Mouse (Mus musculus) 3T3-L1 (cell line): ENCODE data around the gene Ugcg.
A peak's percentile ranks its signal among the peaks of the same experiment; 100 is the strongest.

Experiments
- DNase-seq: peaks from one replicate; pipeline ENCODE4 v3.0.0-alpha.2; 2015; ENCODE audit warnings: low read depth, low spot score

Gene Ugcg

DNA sequence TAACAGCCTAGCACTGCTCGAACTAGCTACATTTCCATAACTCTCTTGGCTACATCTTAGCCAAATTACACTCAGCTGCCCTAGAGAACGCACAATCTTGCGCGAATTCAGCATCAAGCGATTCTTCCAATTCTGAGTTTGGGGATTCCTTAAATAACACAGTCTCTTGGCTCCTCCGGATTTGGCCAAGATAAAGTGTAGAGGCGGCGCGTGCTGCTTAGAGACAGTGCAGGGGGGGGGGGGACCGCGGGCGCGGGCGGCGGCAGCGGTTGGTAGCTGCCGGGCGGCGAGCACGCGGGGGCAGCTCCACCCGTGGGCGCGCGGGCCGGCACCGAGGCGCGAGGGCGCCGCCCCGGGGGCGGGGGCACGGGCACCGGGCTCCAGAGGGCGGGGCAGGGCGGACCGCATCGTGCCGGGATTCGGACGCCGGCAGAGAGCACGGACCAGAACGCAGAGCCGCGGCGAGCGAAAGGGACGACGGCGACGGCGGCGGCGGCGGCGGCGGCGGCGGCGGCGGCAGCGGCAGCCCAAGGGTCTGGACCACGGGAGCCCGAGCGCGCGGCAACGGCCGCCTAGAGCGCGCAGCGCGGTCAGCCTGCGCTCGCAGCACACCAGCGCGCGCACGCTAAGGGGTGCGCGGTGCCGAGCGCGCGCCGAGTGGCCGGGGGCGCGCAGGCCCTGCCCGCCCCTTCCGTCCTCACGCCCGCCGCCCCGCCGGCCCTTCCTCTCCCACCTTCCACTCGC lies at the start of gene Ugcg:
Ugcg (plus strand) TSS at position 456 of the 744 bp plus-strand sequence.
- peak; percentile 62 for DNase-seq

DNA sequence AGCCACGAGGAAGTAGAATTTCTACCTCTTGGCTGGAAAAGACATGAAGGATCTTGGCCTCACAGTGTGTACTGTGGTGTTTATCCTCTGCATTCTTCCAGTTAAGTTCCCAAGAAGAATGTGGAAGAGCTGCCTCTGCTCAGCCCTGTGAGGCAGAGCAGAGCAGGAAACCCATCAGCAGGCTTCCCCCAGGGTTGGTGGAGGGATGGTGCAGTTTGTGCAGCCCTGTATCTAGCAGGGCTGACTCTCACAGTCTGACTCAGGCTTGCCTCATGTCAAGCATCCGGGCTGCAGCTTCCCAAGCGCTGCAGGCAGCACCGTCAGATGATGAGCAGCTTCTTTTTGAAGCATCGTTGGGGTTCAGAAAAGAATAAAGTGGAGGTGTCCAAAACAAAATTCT lies 40.0 kb upstream of the Ugcg start:
- DNase-seq = peak; percentile 34

DNA sequence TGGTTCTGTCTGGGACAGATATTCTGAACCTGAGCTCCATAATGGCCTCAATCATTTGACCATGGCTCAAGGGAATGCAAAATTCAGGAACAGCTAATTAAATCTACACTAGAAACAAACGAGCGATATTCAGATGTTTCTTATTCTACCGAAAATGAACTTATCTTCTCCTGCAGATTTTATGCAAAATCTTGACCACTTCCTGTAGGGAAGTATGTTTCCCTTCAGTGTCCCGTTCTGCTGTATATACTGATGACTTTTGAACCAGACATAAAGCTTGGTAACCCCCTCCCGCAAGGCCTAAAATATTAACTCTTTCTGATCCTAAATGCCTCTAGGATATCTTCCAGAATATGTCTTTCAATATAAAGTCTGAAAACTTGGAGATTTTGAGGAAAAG lies 38.1 kb upstream of the Ugcg start:
- DNase-seq = no peak

GRCm38 (mm10) chr4:59151953-59152352 lies 37.1 kb upstream of the Ugcg start:
- no peak for DNase-seq

- DNase-seq = no peak
These were observed 32.0 kb upstream of the Ugcg start for GRCm38 (mm10) chr4:59156897-59157592.

DNA sequence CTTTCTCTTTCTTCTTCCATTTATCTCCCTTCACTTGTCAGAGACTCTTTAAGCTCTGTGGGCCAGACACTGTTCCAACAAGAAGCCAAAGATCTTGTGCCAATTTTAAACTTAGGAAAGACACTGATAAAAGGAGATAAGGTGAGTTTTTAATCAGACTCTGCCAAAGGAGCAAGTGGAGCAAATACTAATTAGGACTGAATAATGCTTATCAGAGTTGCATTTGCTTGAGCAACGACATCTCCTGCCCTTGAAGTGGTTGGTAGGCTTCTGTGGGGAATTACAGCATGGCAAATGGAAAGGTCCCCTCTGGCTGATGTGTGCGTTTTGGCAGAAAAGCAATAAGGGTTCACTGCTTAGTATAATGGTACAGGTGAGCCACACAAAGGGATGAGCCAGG lies 31.4 kb upstream of the Ugcg start:
- DNase-seq = no peak

GRCm38 (mm10) chr4:59160289-59160688 lies 28.8 kb upstream of the Ugcg start:
- DNase-seq = no peak

GRCm38 (mm10) chr4:59160959-59161670 lies 27.9 kb upstream of the Ugcg start:
- DNase-seq = no peak

DNA sequence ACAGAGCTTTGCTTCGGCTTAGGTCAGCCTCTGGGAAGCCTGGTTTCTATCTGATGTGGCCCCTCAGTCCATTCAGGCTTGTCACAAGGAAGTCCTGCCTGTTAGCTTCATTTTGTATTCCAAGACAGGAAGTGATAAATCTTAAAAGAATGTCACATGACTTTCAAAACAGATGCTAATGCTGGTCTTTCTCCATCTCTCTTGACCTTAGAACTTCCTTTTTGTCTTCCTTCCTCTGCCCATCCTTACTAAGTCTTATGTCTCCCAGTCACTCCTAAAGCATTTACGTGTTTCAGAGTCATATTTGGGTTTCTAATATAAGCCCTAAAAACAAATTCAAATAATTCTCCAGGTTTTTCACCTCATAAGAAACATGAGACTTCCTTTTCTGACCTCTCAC lies 25.0 kb upstream of the Ugcg start:
- DNase-seq = peak; percentile 47

GRCm38 (mm10) chr4:59167251-59167847 lies 21.7 kb upstream of the Ugcg start:
- DNase-seq = no peak

DNA sequence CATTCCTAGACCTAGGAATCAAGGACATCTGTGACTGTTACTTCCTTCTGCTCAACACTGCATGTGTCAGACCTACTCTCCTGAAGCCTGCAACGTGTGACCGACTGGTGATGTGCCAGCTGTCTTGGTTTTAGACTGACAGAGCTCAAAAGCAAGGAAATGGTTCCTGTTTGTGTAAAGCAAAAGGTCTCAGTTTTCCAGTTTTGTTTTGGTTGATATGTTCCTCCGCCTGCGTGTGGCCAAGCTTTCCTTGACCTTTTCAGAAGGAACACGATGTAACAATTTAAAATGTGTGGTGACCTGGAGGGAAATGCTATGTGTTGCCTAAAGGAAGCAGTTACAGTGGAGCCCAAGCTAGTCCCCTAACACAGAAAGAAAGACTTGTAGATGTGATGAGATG lies 19.1 kb upstream of the Ugcg start:
- DNase-seq = no peak

GRCm38 (mm10) chr4:59172616-59173015 lies 16.4 kb upstream of the Ugcg start:
- no peak for DNase-seq

- DNase-seq = no peak
These were observed 15.7 kb upstream of the Ugcg start for GRCm38 (mm10) chr4:59173181-59173922.

- no peak for DNase-seq
These were observed 14.1 kb upstream of the Ugcg start for GRCm38 (mm10) chr4:59175003-59175402.

GRCm38 (mm10) chr4:59175929-59176328 lies 13.1 kb upstream of the Ugcg start:
- no peak for DNase-seq

DNA sequence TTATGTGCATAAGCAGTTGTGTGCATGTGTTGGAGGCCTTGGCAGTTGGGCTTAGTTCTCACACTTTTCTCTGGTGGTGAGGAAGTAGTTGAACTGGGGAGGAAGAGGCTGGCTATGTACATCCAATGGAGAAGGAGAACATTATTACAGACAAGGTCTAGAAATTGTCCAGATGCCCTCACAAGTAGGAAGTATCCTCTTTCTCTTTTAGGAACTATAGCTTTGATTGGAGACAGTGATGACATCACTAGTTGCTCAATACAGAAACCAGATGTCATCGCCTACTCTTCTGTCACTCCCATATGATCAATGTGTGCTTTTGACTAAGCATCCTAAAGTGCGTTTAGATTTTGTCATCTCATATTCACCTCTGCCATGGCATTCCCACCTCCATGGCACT lies 11.5 kb upstream of the Ugcg start:
- DNase-seq = no peak

- no peak for DNase-seq
These were observed 7.5 kb upstream of the Ugcg start for GRCm38 (mm10) chr4:59181320-59182271.

GRCm38 (mm10) chr4:59185671-59186070 lies 3.4 kb upstream of the Ugcg start:
- DNase-seq = no peak

DNA sequence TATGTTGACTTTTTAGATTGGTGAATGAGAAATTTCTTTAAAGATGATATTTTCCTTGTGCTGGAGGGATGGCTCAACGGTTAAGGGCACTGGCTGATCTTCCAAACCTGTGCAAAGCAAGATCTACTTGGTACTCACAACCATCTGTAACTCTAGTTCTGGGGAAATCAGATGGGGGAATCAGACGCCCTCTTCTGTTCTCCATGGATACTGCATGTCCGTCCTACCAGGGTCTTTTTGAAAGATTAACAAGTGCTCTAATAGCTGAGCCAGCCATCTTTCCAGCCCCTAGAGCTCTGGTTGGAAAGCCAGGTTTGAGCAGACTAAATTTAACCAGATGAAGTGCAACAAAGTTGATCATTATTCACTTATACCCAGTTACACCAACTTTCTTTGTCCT lies 1.8 kb upstream of the Ugcg start:
- peak; percentile 62 for DNase-seq

DNA sequence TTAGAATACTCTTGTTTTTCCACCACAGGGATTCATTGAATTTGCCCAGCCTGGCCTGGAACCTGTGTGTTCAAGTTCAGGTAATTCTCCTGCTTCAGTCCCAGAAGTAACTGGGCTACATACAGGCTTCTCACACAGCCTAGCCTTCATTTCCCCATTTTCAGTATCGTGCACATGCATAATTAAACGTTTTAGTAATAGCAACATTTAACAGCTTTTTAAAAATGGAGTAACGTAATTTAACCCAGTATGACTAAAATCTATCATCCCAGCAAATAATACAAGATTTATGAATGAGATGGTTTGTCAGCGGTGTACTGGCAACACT lies 619 bp upstream of the Ugcg start:
- DNase-seq = no peak
